Mouse (Mus musculus): ENCODE results near the gene Palld. TPM values are rescaled to one million over a fixed set of nuclear protein-coding genes. Genes with fewer than 3 reads are reported as not detected.

The Palld gene
- polyA plus RNA-seq, 1 experiment from 2014 or later, result 51.6 TPM

DNA sequence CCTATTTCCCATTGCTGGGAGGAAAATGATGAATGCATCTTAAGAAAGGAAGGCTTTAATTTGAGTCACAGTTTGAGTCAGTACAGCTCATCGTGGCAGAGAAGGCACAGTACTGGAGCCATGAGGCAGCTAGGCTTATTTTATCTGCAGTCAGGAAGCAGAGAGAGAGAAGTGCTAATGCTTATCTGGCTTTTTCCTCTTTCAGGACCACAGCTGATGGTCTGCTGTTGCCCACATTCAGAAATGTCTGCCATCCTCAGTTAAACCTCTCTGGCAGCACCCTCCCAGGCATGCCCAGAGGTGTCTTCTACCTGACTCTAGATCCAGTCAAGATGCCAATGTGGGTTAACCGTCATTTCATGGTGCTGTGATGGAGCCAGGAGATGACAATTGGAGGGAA is 438.1 kb downstream of the Palld start:
- WGBS, result 87% methylated on average over 2 of the region's 2 CpGs
- H3K9me3 ChIP-seq, result no peaks in the 10 kb centered on the region

DNA sequence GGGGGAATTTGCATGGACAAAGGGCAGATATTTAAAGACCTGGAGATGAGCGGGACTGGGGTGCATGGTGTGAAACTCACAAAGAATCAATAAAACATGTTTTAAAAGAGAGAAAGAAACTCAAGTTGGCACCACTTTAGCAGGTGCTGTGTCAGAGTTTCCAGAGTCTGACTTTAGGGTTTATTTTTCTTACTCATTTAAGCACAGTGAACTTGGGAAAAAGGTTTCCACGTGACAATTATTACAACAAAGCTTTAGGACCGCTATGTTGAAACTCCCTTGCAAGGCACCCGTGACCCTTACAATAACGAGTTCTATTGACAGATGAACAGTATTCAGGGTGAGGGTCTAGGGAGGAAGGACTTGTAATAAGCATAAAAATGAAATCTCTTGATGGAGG is 440.3 kb downstream of the Palld start:
- Histone ChIP-seq H3K4me3 (no peak overlapping the region), H3K36me3 (replicated peaks) (no peaks in the 10 kb centered on the region), H3K9me3 (no peaks in the 10 kb centered on the region), H3K4me1 (peaks cover 11% of the 10 kb centered on the region), H3K27ac (no peak overlapping the region), H3K27me3 (ENCODE audit: poor library complexity, severe bottlenecking) (no peaks in the 10 kb centered on the region)
- 78% methylated on average over 5 of the region's 5 CpGs for WGBS
- no peak for DNase-seq (ENCODE audit: extremely low spot score, low spot score)

More for the DNA sequence above, 438.1 kb downstream of the Palld start:
- no peaks in the 10 kb centered on the region for H3K36me3 ChIP-seq (replicated peaks)
- H3K4me1 ChIP-seq, result peaks cover 19% of the 10 kb centered on the region
- H3K27me3 ChIP-seq (ENCODE audit: poor library complexity, severe bottlenecking), result no peaks in the 10 kb centered on the region
- H3K4me3 ChIP-seq, result no peak overlapping the region
- DNase-seq (ENCODE audit: extremely low spot score, low spot score), result no peak
- no peak overlapping the region for H3K27ac ChIP-seq

Other genes with a start within 250 kb of the Palld start
- gene Ddx60, start 25.4 kb upstream of the Palld start, polyA plus RNA-seq (2016; fragmentation: Nextera tagmentation; extraction: Ambion mirVana), result 0.02 TPM in 1 of 2 replicates, not detected in the other
- gene Anxa10, start 220.5 kb upstream of the Palld start, polyA plus RNA-seq (2016; fragmentation: Nextera tagmentation; extraction: Ambion mirVana), result not detected in 2 replicates